Mouse (Mus musculus) heart, postnatal 0 days (tissue): ENCODE data around the gene Agt.

Experiments used
- CTCF ChIP-seq: IDR thresholded peaks from 2 replicates; pipeline ENCODE4 v1.5.1; 2016; ENCODE audit warnings: antibody characterized with exemption, control low read depth, low read depth
- EP300 ChIP-seq: IDR thresholded peaks from 2 replicates; pipeline ENCODE4 v1.6.1; 2016; ENCODE audit warnings: antibody characterized with exemption, low read depth

DNA sequence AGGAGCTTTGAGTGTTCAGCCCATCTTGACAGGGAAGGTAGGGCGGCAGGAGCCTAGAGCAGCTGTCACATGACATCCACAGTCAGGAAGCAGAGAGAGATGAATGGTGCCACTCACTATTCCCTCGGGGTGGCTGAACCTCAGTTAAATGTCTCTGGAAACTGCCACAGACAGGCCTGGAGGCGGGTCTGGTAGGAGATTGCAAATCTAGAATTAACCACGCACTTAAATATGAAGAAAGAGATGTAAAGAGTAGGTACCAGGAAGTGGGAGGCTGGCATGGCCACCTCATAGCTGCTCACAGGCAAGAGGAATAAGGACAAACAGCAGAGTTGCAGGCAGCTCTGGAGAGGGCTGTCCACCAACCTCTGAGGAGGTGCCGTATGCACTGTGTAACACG is 52.4 kb downstream of the Agt start:
- TF ChIP-seq CTCF (no peak), EP300 (no peak)
